Mouse (Mus musculus) Muller cell, postnatal 12 days (primary cell): Measurements from ENCODE around the gene B4galnt2.
A peak's percentile ranks its signal among the peaks of the same experiment; 100 is the strongest.
"Not testable (repeated sequence)": the region's sequence is repeated elsewhere in the genome, so short reads cannot be mapped to it uniquely, and the experiment has no call there.

Experiments used
- DNase-seq: peaks from one replicate; pipeline ENCODE4 v3.0.0-alpha.2; 2015; ENCODE audit errors: inconsistent ontology term

The B4galnt2 gene

GRCm38 (mm10) chr11:95914571-95914991 lies at the start of gene B4galnt2:
Gene B4galnt2, minus strand, starts transcription at chr11:95914891.
- DNase-seq: no peak

GRCm38 (mm10) chr11:95963304-95963703 lies 48.6 kb upstream of the B4galnt2 start:
- no peak for DNase-seq

GRCm38 (mm10) chr11:95959152-95959551 lies 44.5 kb upstream of the B4galnt2 start:
- no peak for DNase-seq

GRCm38 (mm10) chr11:95958251-95958650 lies 43.6 kb upstream of the B4galnt2 start:
- DNase-seq: no peak

- DNase-seq: no peak
These were observed 42.7 kb upstream of the B4galnt2 start for GRCm38 (mm10) chr11:95957407-95957806.

GRCm38 (mm10) chr11:95953313-95953712 lies 38.6 kb upstream of the B4galnt2 start:
- no peak for DNase-seq

- no peak for DNase-seq
These were observed 31.3 kb upstream of the B4galnt2 start for GRCm38 (mm10) chr11:95945838-95946472.

GRCm38 (mm10) chr11:95939828-95940507 lies 25.3 kb upstream of the B4galnt2 start:
- no peak for DNase-seq

- DNase-seq: no peak
These were observed 21.7 kb upstream of the B4galnt2 start for GRCm38 (mm10) chr11:95936409-95936808.

GRCm38 (mm10) chr11:95932168-95932567 lies 17.5 kb upstream of the B4galnt2 start:
- not testable (repeated sequence) for DNase-seq

- no peak for DNase-seq
These were observed 11.7 kb upstream of the B4galnt2 start for GRCm38 (mm10) chr11:95926398-95926797.

GRCm38 (mm10) chr11:95925976-95926375 lies 11.3 kb upstream of the B4galnt2 start:
- no peak for DNase-seq

- no peak for DNase-seq
These were observed 9.5 kb upstream of the B4galnt2 start for GRCm38 (mm10) chr11:95924215-95924614.

- not testable (repeated sequence) for DNase-seq
These were observed 8.8 kb upstream of the B4galnt2 start for GRCm38 (mm10) chr11:95923477-95923876.

GRCm38 (mm10) chr11:95921991-95922621 lies 7.4 kb upstream of the B4galnt2 start:
- no peak for DNase-seq

- no peak for DNase-seq
These were observed 1.7 kb upstream of the B4galnt2 start for GRCm38 (mm10) chr11:95916426-95916825.

- DNase-seq: peak; percentile 24
These were observed 467 bp upstream of the B4galnt2 start for GRCm38 (mm10) chr11:95915006-95915710.

GRCm38 (mm10) chr11:95913959-95914566 lies 628 bp downstream of the B4galnt2 start:
- DNase-seq: no peak

- DNase-seq: no peak
These were observed 3.1 kb downstream of the B4galnt2 start for GRCm38 (mm10) chr11:95911579-95911978.

GRCm38 (mm10) chr11:95907805-95908524 lies 6.7 kb downstream of the B4galnt2 start:
- no peak for DNase-seq

- DNase-seq: no peak
These were observed 10.4 kb downstream of the B4galnt2 start for GRCm38 (mm10) chr11:95904290-95904689.
